ENCODE assay signal across 7 mouse cellular contexts in the genomic region with DNA sequence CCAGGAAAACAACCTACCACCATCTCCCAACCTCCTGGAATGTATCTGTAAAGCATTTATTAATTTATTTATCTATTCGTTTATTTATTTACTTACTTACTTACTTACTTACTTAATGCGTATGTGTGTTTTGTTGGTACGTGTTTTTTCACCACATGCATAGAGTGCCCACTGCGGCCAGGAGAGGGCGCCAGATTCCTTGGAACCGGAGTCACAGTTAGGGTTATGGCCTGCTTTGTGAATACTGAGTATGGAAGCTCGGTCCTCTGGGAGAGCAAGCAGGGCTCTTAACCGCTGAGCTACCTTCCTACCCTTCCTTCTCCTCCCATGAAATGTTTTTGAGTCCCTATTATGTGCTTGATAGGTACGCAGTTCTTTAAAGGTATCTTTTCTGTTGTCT. TPM values are rescaled to one million over a fixed set of nuclear protein-coding genes. Genes with fewer than 3 reads are reported as not detected.
DNase-seq lines count a peak whose midpoint lies in the region; TF ChIP-seq lines count a peak whose summit lies in the region.

No protein-coding gene starts in this region.

- TF ChIP-seq CTCF in layer of hippocampus, adult 2 months (conservative IDR thresholded peaks at IDR 0.05): peak; percentile 79

- H3K4me3 ChIP-seq in layer of hippocampus, adult 2 months: no peak overlapping the region

- no peak overlapping the region for H3K27ac ChIP-seq in layer of hippocampus, adult 2 months

- peak; percentile 54 for DNase-seq in CD4-positive, CD25-positive, alpha-beta regulatory T cell, adult 2 months (ENCODE audit: low read depth, low spot score)
- peak; percentile 46 for DNase-seq in MEL-GATA-1-ER (ENCODE audit: extremely low read depth, low read depth)
- peak; percentile 47 for DNase-seq in cerebellum, adult 9-11 months
- peak; percentile 21 for DNase-seq in gastrocnemius, postnatal 25 days
- peak; percentile 54 to 74 for DNase-seq in layer of hippocampus, adult 2 months (ENCODE audit: low spot score in 2 of 2)
- DNase-seq in lung, postnatal 25 days (ENCODE audit: low spot score): peak; percentile 84
- DNase-seq in spleen, postnatal 10 days (ENCODE audit: low spot score in 2 of 2): peak; percentile 19 to 63

RNA-seq across cellular contexts. Expression of a gene that starts 3.3 kb away (rescaled TPM):
- under 1 TPM; 0.05 to 0.13 TPM for total RNA-seq in gastrocnemius, postnatal 25 days (2021)
- total RNA-seq in layer of hippocampus, adult 2 months (2021): under 1 TPM; 0.12 to 0.59 TPM

RNA-seq across cellular contexts. Expression of a gene that starts 3.8 kb away (rescaled TPM):
- total RNA-seq in gastrocnemius, postnatal 25 days (2021): 1 to 10 TPM; 7.4 TPM
- 10 to 100 TPM; 11.3 to 11.7 TPM for total RNA-seq in layer of hippocampus, adult 2 months (2021)

RNA-seq across cellular contexts. Expression of a gene that starts 46.7 kb away (rescaled TPM):
- under 1 TPM in 1 of 2 experiments, not detected in 1; 0.51 TPM for total RNA-seq in gastrocnemius, postnatal 25 days (2021)
- under 1 TPM; 0.20 to 0.37 TPM for total RNA-seq in layer of hippocampus, adult 2 months (2021)

Comparison
In these comparisons a context has a peak if more than half of its experiments do, and no peak if none do; other contexts are left out.
1. DNase-seq: peak in every context shown above with its lines; median percentile 84 in lung, postnatal 25 days; 64 in layer of hippocampus, adult 2 months; 54 in CD4-positive, CD25-positive, alpha-beta regulatory T cell, adult 2 months; 47 in cerebellum, adult 9-11 months; 46 in MEL-GATA-1-ER; 41 in spleen, postnatal 10 days; 21 in gastrocnemius, postnatal 25 days.